Mouse (Mus musculus) small intestine, adult 2 months (tissue): ENCODE data around the gene Cubn.

Experiments
- CTCF ChIP-seq: fragments of 200-500 bp; IDR thresholded peaks from 2 replicates; pipeline ENCODE4 v1.5.1; 2012; ENCODE audit warnings: low read depth, mild to moderate bottlenecking, control low read depth, inconsistent platforms, low read length, moderate library complexity, mixed read lengths; ENCODE audit not compliant: insufficient replicate concordance, insufficient read length; ENCODE audit errors: extremely low read depth
- POLR2A ChIP-seq: fragments of 200-500 bp; IDR thresholded peaks from 2 replicates; pipeline ENCODE4 v1.6.1; 2012; ENCODE audit warnings: low read depth, mild to moderate bottlenecking, control low read depth, inconsistent platforms, low read length, moderate library complexity

GRCm38 (mm10) chr2:13264875-13265274, 226.7 kb downstream of the Cubn start:
- TF ChIP-seq CTCF (peak; percentile 22; the same call in 1 of the 2 replicates), POLR2A (no peak)
